Mouse (Mus musculus): Measurements from ENCODE around the gene Preb. TPM values are rescaled to one million over a fixed set of nuclear protein-coding genes. Genes with fewer than 3 reads are reported as not detected.

Preb gene
- total and polyA plus RNA-seq, 3 experiments = 87.3 to 145 (median 96.5) TPM

- H3K4me2 ChIP-seq (ENCODE audit: insufficient read depth, low read depth, poor library complexity, severe bottlenecking) = no peak overlapping the region
- no peak for DNase-seq (ENCODE audit: extremely low read depth)
- H3K4me1 ChIP-seq (ENCODE audit: control insufficient read depth in 1 of 2, insufficient read depth in 2 of 2) = peaks cover 2 to 20% of the 10 kb centered on the region in 2 experiments; a peak in 3 of 4 replicates
Measured at GRCm38 (mm10) chr5:30901860-30902259, 58.3 kb downstream of the Preb start.

More at GRCm38 (mm10) chr5:30901860-30902259, 58.3 kb downstream of the Preb start:
- TF ChIP-seq NELFE (IDR thresholded peaks at IDR 0.05; ENCODE audit: low read depth, low read length) (no peak), RCOR1 (conservative IDR thresholded peaks at IDR 0.05; ENCODE audit: low read depth, low read length) (no peak), HCFC1 (IDR thresholded peaks at IDR 0.05; ENCODE audit: low read depth, low read length) (no peak), MEF2A (IDR thresholded peaks at IDR 0.05; ENCODE audit: borderline replicate concordance, low read depth, low read length) (no peak), JUND (conservative IDR thresholded peaks at IDR 0.05; ENCODE audit: low read depth, low read length) (no peak), CHD1 (IDR thresholded peaks at IDR 0.05; ENCODE audit: low read depth, low read length) (no peak), KAT2A (IDR thresholded peaks at IDR 0.05; ENCODE audit: insufficient replicate concordance, low read length) (no peak), USF1 (IDR thresholded peaks at IDR 0.05; ENCODE audit: low read depth, low read length) (no peak), SIN3A (IDR thresholded peaks at IDR 0.05; ENCODE audit: low read length) (no peak), BHLHE40 (IDR thresholded peaks at IDR 0.05; ENCODE audit: low read depth, low read length) (no peak)
- no peak overlapping the region for H3K9ac ChIP-seq (ENCODE audit: insufficient read depth, low read depth)
- peaks cover 20% of the 10 kb centered on the region for H3K79me2 ChIP-seq (replicated peaks; ENCODE audit: control insufficient read depth, extremely low read depth, insufficient read depth, poor library complexity, severe bottlenecking)
- no peaks in the 10 kb centered on the region for H3K27me3 ChIP-seq (replicated peaks)
- dilution Hi-C loops (cut with MboI; ENCODE audit: extremely low pct_ligation_motif_present, extremely low pct_unique_long_range_greater_than_20kb, low sequenced_read_pairs) = no loop called here
- peaks cover 54 to 90% of the 10 kb centered on the region in 2 experiments for H3K36me3 ChIP-seq (replicated peaks in 1 of 2; ENCODE audit: control insufficient read depth in 1 of 2, insufficient read depth in 1 of 2, low read length in 1 of 2)
- no peak overlapping the region for H3K27ac ChIP-seq (ENCODE audit: insufficient read depth, low read depth)
- H3K4me3 ChIP-seq (replicated peaks in 1 of 3; ENCODE audit: low read depth in 2 of 3, low read length in 2 of 3, poor library complexity in 1 of 3) = no peak overlapping the region
- in situ Hi-C loops (cut with MboI; ENCODE audit: low pct_ligation_motif_present, low pct_unique_long_range_greater_than_20kb, low sequenced_read_pairs) = no loop called here
- H3K9me3 ChIP-seq (replicated peaks; ENCODE audit: low read length) = no peaks in the 10 kb centered on the region

Other genes starting within 250 kb of the Preb start
Only the 20 nearest of the 22 such genes appear.
- gene Mapre3, start 145.7 kb downstream of the Preb start, total RNA-seq (2012; rRNA removed) = 1.3 and 1.6 TPM in 2 replicates
- 0.28 and 0.30 TPM in 2 replicates for gene Mapre3, start 145.7 kb downstream of the Preb start, total RNA-seq (2014; rRNA removed)
- 1.5 and 2.3 TPM in 2 replicates for gene Mapre3, start 145.7 kb downstream of the Preb start, polyA plus RNA-seq (2012; ENCODE audit: insufficient read length, low read depth)
- 31.9 and 36.7 TPM in 2 replicates for gene Tmem214, start 92.3 kb downstream of the Preb start, total RNA-seq (2012; rRNA removed)
- 25.2 and 28.3 TPM in 2 replicates for gene Tmem214, start 92.3 kb downstream of the Preb start, total RNA-seq (2014; rRNA removed)
- gene Tmem214, start 92.3 kb downstream of the Preb start, polyA plus RNA-seq (2012; ENCODE audit: insufficient read length, low read depth) = 28.0 and 35.3 TPM in 2 replicates
- gene Agbl5, start 71.7 kb downstream of the Preb start, total RNA-seq (2012; rRNA removed) = 8.0 and 9.3 TPM in 2 replicates
- 3.5 and 4.1 TPM in 2 replicates for gene Agbl5, start 71.7 kb downstream of the Preb start, total RNA-seq (2014; rRNA removed)
- gene Agbl5, start 71.7 kb downstream of the Preb start, polyA plus RNA-seq (2012; ENCODE audit: insufficient read length, low read depth) = 8.4 and 11.6 TPM in 2 replicates
- 181 and 244 TPM in 2 replicates for gene Ost4, start 52.6 kb downstream of the Preb start, total RNA-seq (2012; rRNA removed)
- 221 and 263 TPM in 2 replicates for gene Ost4, start 52.6 kb downstream of the Preb start, total RNA-seq (2014; rRNA removed)
- gene Ost4, start 52.6 kb downstream of the Preb start, polyA plus RNA-seq (2012; ENCODE audit: insufficient read length, low read depth) = 312 and 330 TPM in 2 replicates
- 0.34 TPM in 2 replicates for gene Emilin1, start 47.0 kb downstream of the Preb start, total RNA-seq (2012; rRNA removed)
- gene Emilin1, start 47.0 kb downstream of the Preb start, total RNA-seq (2014; rRNA removed) = 0.05 and 0.11 TPM in 2 replicates
- 0.33 and 0.63 TPM in 2 replicates for gene Emilin1, start 47.0 kb downstream of the Preb start, polyA plus RNA-seq (2012; ENCODE audit: insufficient read length, low read depth)
- gene Khk, start 38.9 kb downstream of the Preb start, total RNA-seq (2012; rRNA removed) = 3.7 and 5.7 TPM in 2 replicates
- gene Khk, start 38.9 kb downstream of the Preb start, total RNA-seq (2014; rRNA removed) = 1.9 and 2.5 TPM in 2 replicates
- 2.9 and 3.7 TPM in 2 replicates for gene Khk, start 38.9 kb downstream of the Preb start, polyA plus RNA-seq (2012; ENCODE audit: insufficient read length, low read depth)
- not detected in 2 replicates for gene Cgref1, start 14.8 kb downstream of the Preb start, total RNA-seq (2012; rRNA removed)
- gene Cgref1, start 14.8 kb downstream of the Preb start, total RNA-seq (2014; rRNA removed) = not detected in 2 replicates
- not detected in 2 replicates for gene Cgref1, start 14.8 kb downstream of the Preb start, polyA plus RNA-seq (2012; ENCODE audit: insufficient read length, low read depth)
- not detected in 2 replicates for gene Tcf23, start 8.3 kb upstream of the Preb start, total RNA-seq (2012; rRNA removed)
- gene Tcf23, start 8.3 kb upstream of the Preb start, total RNA-seq (2014; rRNA removed) = not detected in 2 replicates
- gene Tcf23, start 8.3 kb upstream of the Preb start, polyA plus RNA-seq (2012; ENCODE audit: insufficient read length, low read depth) = not detected in 2 replicates
- 48.8 and 58.0 TPM in 2 replicates for gene Atraid, start 88.0 kb upstream of the Preb start, total RNA-seq (2012; rRNA removed)
- gene Atraid, start 88.0 kb upstream of the Preb start, total RNA-seq (2014; rRNA removed) = 88.7 TPM in 2 replicates
- gene Atraid, start 88.0 kb upstream of the Preb start, polyA plus RNA-seq (2012; ENCODE audit: insufficient read length, low read depth) = 52.7 and 60.1 TPM in 2 replicates
- gene Slc5a6, start 88.6 kb upstream of the Preb start, total RNA-seq (2012; rRNA removed) = 10.9 and 15.4 TPM in 2 replicates
- gene Slc5a6, start 88.6 kb upstream of the Preb start, total RNA-seq (2014; rRNA removed) = 8.9 and 9.0 TPM in 2 replicates
- 17.1 and 18.6 TPM in 2 replicates for gene Slc5a6, start 88.6 kb upstream of the Preb start, polyA plus RNA-seq (2012; ENCODE audit: insufficient read length, low read depth)
- gene Cad, start 94.4 kb upstream of the Preb start, total RNA-seq (2012; rRNA removed) = 106 and 135 TPM in 2 replicates
- 43.1 and 44.3 TPM in 2 replicates for gene Cad, start 94.4 kb upstream of the Preb start, total RNA-seq (2014; rRNA removed)
- 108 and 123 TPM in 2 replicates for gene Cad, start 94.4 kb upstream of the Preb start, polyA plus RNA-seq (2012; ENCODE audit: insufficient read length, low read depth)
- not detected in 2 replicates for gene Dnajc5g, start 145.9 kb upstream of the Preb start, total RNA-seq (2012; rRNA removed)
- gene Dnajc5g, start 145.9 kb upstream of the Preb start, total RNA-seq (2014; rRNA removed) = not detected in 2 replicates
- gene Dnajc5g, start 145.9 kb upstream of the Preb start, polyA plus RNA-seq (2012; ENCODE audit: insufficient read length, low read depth) = not detected in 2 replicates
- gene Slc30a3, start 147.9 kb upstream of the Preb start, total RNA-seq (2012; rRNA removed) = not detected in 2 replicates
- gene Slc30a3, start 147.9 kb upstream of the Preb start, total RNA-seq (2014; rRNA removed) = not detected in 2 replicates
- not detected in 2 replicates for gene Slc30a3, start 147.9 kb upstream of the Preb start, polyA plus RNA-seq (2012; ENCODE audit: insufficient read length, low read depth)
- gene Trim54, start 156.4 kb upstream of the Preb start, total RNA-seq (2012; rRNA removed) = not detected in 2 replicates
- gene Trim54, start 156.4 kb upstream of the Preb start, total RNA-seq (2014; rRNA removed) = not detected in 2 replicates
- not detected in 2 replicates for gene Trim54, start 156.4 kb upstream of the Preb start, polyA plus RNA-seq (2012; ENCODE audit: insufficient read length, low read depth)
- gene Ucn, start 178.5 kb upstream of the Preb start, total RNA-seq (2012; rRNA removed) = not detected in 2 replicates
- gene Ucn, start 178.5 kb upstream of the Preb start, total RNA-seq (2014; rRNA removed) = not detected in 2 replicates
- gene Ucn, start 178.5 kb upstream of the Preb start, polyA plus RNA-seq (2012; ENCODE audit: insufficient read length, low read depth) = not detected in 2 replicates
- gene Mpv17, start 193.9 kb upstream of the Preb start, total RNA-seq (2012; rRNA removed) = 24.0 and 30.3 TPM in 2 replicates
- gene Mpv17, start 193.9 kb upstream of the Preb start, total RNA-seq (2014; rRNA removed) = 37.6 and 39.7 TPM in 2 replicates
- gene Mpv17, start 193.9 kb upstream of the Preb start, polyA plus RNA-seq (2012; ENCODE audit: insufficient read length, low read depth) = 32.8 and 40.4 TPM in 2 replicates
- gene Gm29609, start 219.6 kb upstream of the Preb start, total RNA-seq (2012; rRNA removed) = 1.4 and 2.7 TPM in 2 replicates
- 1.2 and 2.1 TPM in 2 replicates for gene Gm29609, start 219.6 kb upstream of the Preb start, total RNA-seq (2014; rRNA removed)
- gene Gm29609, start 219.6 kb upstream of the Preb start, polyA plus RNA-seq (2012; ENCODE audit: insufficient read length, low read depth) = 0.57 and 3.0 TPM in 2 replicates
- gene Gtf3c2, start 219.8 kb upstream of the Preb start, total RNA-seq (2012; rRNA removed) = 49.4 and 51.2 TPM in 2 replicates
- gene Gtf3c2, start 219.8 kb upstream of the Preb start, total RNA-seq (2014; rRNA removed) = 19.4 and 22.8 TPM in 2 replicates
- gene Gtf3c2, start 219.8 kb upstream of the Preb start, polyA plus RNA-seq (2012; ENCODE audit: insufficient read length, low read depth) = 96.9 and 99.5 TPM in 2 replicates
- gene Snx17, start 232.9 kb upstream of the Preb start, total RNA-seq (2012; rRNA removed) = 61.5 and 73.9 TPM in 2 replicates
- 52.6 and 56.7 TPM in 2 replicates for gene Snx17, start 232.9 kb upstream of the Preb start, total RNA-seq (2014; rRNA removed)
- 59.2 and 63.9 TPM in 2 replicates for gene Snx17, start 232.9 kb upstream of the Preb start, polyA plus RNA-seq (2012; ENCODE audit: insufficient read length, low read depth)
- gene Eif2b4, start 233.1 kb upstream of the Preb start, total RNA-seq (2012; rRNA removed) = 56.8 and 75.0 TPM in 2 replicates
- 26.8 and 29.0 TPM in 2 replicates for gene Eif2b4, start 233.1 kb upstream of the Preb start, total RNA-seq (2014; rRNA removed)
- gene Eif2b4, start 233.1 kb upstream of the Preb start, polyA plus RNA-seq (2012; ENCODE audit: insufficient read length, low read depth) = 99.5 and 106 TPM in 2 replicates

Measured in CH12.LX (cell line).